Mouse (Mus musculus): ENCODE results near the gene Def6. TPM values are rescaled to one million over a fixed set of nuclear protein-coding genes. Genes with fewer than 3 reads are reported as not detected.

Def6 gene
- polyA plus RNA-seq, 1 experiment = 3.4 TPM

DNA sequence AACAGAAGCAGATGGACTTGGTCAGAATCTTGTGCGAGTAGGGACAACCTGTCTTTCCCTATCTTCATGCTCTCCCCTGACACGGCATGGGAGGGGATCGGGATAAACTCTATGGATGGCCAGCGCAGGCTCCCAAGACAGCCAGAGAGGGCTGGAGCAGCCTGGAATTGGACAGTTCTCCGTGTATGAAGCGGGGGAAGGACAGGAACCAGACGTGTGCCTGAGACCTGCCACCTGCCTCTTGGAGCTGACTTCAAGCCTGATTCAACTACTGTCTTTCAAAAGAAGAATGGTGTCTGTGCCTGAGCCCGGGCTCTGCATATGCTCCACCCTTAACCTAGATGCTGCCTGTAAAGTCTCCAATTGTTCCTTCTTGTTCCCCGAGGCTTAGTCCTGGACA is 34.9 kb upstream of the Def6 start:
- Histone ChIP-seq H3K4me3 (no peak overlapping the region), H3K79me2 (ENCODE audit: control insufficient read depth, insufficient read depth) (no peaks in the 10 kb centered on the region), H3K27me3 (ENCODE audit: control insufficient read depth, insufficient read depth, insufficient read length) (peaks cover 2% of the 10 kb centered on the region), H3K36me3 (ENCODE audit: control insufficient read depth, insufficient read depth) (no peaks in the 10 kb centered on the region), H3K4me2 (ENCODE audit: low read depth) (no peak overlapping the region), H3ac (ENCODE audit: control insufficient read depth, insufficient read length) (no peak overlapping the region)
- TF ChIP-seq MAX (IDR thresholded peaks at IDR 0.05; ENCODE audit: low read depth) (no peak), MYOG (IDR thresholded peaks at IDR 0.05; ENCODE audit: control insufficient read depth in 1 of 3, insufficient read depth in 1 of 3, insufficient read length in 2 of 3, low read depth in 2 of 3) (no peak), E2F4 (IDR thresholded peaks at IDR 0.05; ENCODE audit: insufficient read depth) (no peak), USF1 (IDR thresholded peaks at IDR 0.05; ENCODE audit: low read depth) (no peak), POLR2AphosphoS2 (IDR thresholded peaks at IDR 0.05; ENCODE audit: insufficient read length, low read depth) (no peak), MYOD1 (IDR thresholded peaks at IDR 0.05; ENCODE audit: control insufficient read depth in 1 of 3, insufficient read length in 2 of 3, low read depth in 2 of 3) (no peak), SRF (IDR thresholded peaks at IDR 0.05; ENCODE audit: control insufficient read depth, insufficient read length, low read depth) (no peak), TCF12 (IDR thresholded peaks at IDR 0.05; ENCODE audit: insufficient read depth, poor library complexity, severe bottlenecking) (no peak), TCF3 (IDR thresholded peaks at IDR 0.05; ENCODE audit: insufficient read length, low read depth) (no peak)

- peak within 1 kb of the TSS; percentile 92 for H3ac ChIP-seq (ENCODE audit: control insufficient read depth, insufficient read length)
- peak within 1 kb of the TSS; percentile 93 for H3K4me2 ChIP-seq (ENCODE audit: low read depth)
- H3K27me3 ChIP-seq (ENCODE audit: control insufficient read depth, insufficient read depth, insufficient read length) = no peaks in the 10 kb centered on the region
- peak within 1 kb of the TSS; percentile 57 for H3K4me3 ChIP-seq
- no peaks in the 10 kb centered on the region for H3K79me2 ChIP-seq (ENCODE audit: control insufficient read depth, insufficient read depth)
- TF ChIP-seq MYOG (IDR thresholded peaks at IDR 0.05; ENCODE audit: control insufficient read depth in 1 of 3, insufficient read depth in 1 of 3, insufficient read length in 2 of 3, low read depth in 2 of 3) = peak in 1 of 3 experiments; percentile 10
- TF ChIP-seq POLR2A (IDR thresholded peaks at IDR 0.05; ENCODE audit: insufficient read length, low read depth) = peak; percentile 54
- no peak for TF ChIP-seq TCF3 (IDR thresholded peaks at IDR 0.05; ENCODE audit: insufficient read length, low read depth)
- TF ChIP-seq CEBPB (IDR thresholded peaks at IDR 0.05; ENCODE audit: insufficient read depth, poor library complexity, severe bottlenecking) = no peak
- no peaks in the 10 kb centered on the region for H3K36me3 ChIP-seq (ENCODE audit: control insufficient read depth, insufficient read depth)
Observed at GRCm38 (mm10) chr17:28176775-28177539, 30.6 kb upstream of the Def6 start, which contains the start of gene Zfp523. TSS of gene Zfp523 (plus strand) at chr17:28177129.

DNA sequence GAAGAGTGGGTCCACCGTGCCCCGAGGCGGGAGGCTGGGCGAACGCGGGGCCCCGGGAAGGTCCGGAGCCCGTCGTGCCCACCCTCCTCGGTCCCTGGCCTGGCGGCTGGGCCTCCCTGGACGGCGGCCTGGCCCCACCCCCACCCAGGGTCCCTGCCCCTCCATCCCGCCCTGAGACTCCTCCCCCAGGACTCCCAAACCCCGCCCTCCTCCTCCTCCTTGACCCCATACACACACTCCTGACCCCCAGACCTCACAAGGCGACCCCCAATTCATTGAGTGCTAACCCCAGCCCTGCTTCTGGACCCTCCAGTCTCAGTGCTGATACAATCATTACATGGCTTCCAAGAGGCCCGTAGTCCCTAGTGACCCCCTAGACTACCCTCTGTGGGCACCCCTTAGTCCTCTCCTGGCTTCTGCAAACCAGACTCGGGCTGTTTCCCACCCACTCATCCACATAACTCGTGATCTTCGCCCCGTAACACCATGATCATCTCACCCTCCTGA is 30.0 kb upstream of the Def6 start:
- Histone ChIP-seq H3ac (ENCODE audit: control insufficient read depth, insufficient read length) (peak overlapping the region; percentile 92), H3K4me3 (peak overlapping the region; percentile 57), H3K27me3 (ENCODE audit: control insufficient read depth, insufficient read depth, insufficient read length) (no peaks in the 10 kb centered on the region), H3K4me2 (ENCODE audit: low read depth) (peak overlapping the region; percentile 93), H3K36me3 (ENCODE audit: control insufficient read depth, insufficient read depth) (no peaks in the 10 kb centered on the region), H3K79me2 (ENCODE audit: control insufficient read depth, insufficient read depth) (no peaks in the 10 kb centered on the region)
- no peak for TF ChIP-seq MYOG (IDR thresholded peaks at IDR 0.05; ENCODE audit: control insufficient read depth in 1 of 3, insufficient read depth in 1 of 3, insufficient read length in 2 of 3, low read depth in 2 of 3)
- TF ChIP-seq MAX (IDR thresholded peaks at IDR 0.05; ENCODE audit: low read depth) = no peak
- no peak for TF ChIP-seq REST (IDR thresholded peaks at IDR 0.05; ENCODE audit: insufficient read depth, insufficient read length)
- TF ChIP-seq TCF12 (IDR thresholded peaks at IDR 0.05; ENCODE audit: insufficient read depth, poor library complexity, severe bottlenecking) = no peak
- TF ChIP-seq TCF3 (IDR thresholded peaks at IDR 0.05; ENCODE audit: insufficient read length, low read depth) = no peak
- TF ChIP-seq POLR2A (IDR thresholded peaks at IDR 0.05; ENCODE audit: insufficient read length, low read depth) = no peak
- no peak for TF ChIP-seq CEBPB (IDR thresholded peaks at IDR 0.05; ENCODE audit: insufficient read depth, poor library complexity, severe bottlenecking)
- TF ChIP-seq E2F4 (IDR thresholded peaks at IDR 0.05; ENCODE audit: insufficient read depth) = no peak

DNA sequence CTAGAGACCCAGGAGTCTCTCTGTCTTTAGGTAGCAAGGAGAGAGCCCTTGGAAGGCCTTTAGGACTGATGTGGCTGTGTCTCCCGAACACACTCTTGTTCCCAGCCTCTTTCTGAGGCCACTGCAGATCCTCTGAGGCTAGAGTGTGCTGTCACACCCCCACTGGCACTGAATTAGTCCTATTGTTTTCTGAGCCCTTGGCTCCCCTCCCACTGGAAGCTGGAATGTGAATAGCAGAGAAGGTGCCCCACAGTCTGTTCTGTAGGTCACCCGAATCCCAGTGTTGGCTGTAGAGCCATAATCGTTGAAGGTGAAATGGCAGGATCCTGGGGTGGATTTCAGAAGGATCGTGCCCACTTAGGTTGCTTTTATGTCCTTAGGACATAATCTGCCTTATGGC is 27.2 kb upstream of the Def6 start:
- H3ac ChIP-seq (ENCODE audit: control insufficient read depth, insufficient read length) = no peak overlapping the region
- no peak overlapping the region for H3K4me3 ChIP-seq
- no peaks in the 10 kb centered on the region for H3K79me2 ChIP-seq (ENCODE audit: control insufficient read depth, insufficient read depth)
- no peaks in the 10 kb centered on the region for H3K27me3 ChIP-seq (ENCODE audit: control insufficient read depth, insufficient read depth, insufficient read length)
- no peak overlapping the region for H3K4me2 ChIP-seq (ENCODE audit: low read depth)
- no peaks in the 10 kb centered on the region for H3K36me3 ChIP-seq (ENCODE audit: control insufficient read depth, insufficient read depth)
- no peak for TF ChIP-seq MAX (IDR thresholded peaks at IDR 0.05; ENCODE audit: low read depth)
- no peak for TF ChIP-seq TCF3 (IDR thresholded peaks at IDR 0.05; ENCODE audit: insufficient read length, low read depth)
- no peak for TF ChIP-seq TCF12 (IDR thresholded peaks at IDR 0.05; ENCODE audit: insufficient read depth, poor library complexity, severe bottlenecking)
- TF ChIP-seq CEBPB (IDR thresholded peaks at IDR 0.05; ENCODE audit: insufficient read depth, poor library complexity, severe bottlenecking) = no peak
- no peak for TF ChIP-seq POLR2AphosphoS2 (IDR thresholded peaks at IDR 0.05; ENCODE audit: insufficient read length, low read depth)
- no peak for TF ChIP-seq E2F4 (IDR thresholded peaks at IDR 0.05; ENCODE audit: insufficient read depth)
- TF ChIP-seq REST (IDR thresholded peaks at IDR 0.05; ENCODE audit: insufficient read depth, insufficient read length) = no peak
- no peak for TF ChIP-seq USF1 (IDR thresholded peaks at IDR 0.05; ENCODE audit: low read depth)
- no peak for TF ChIP-seq MYOG (IDR thresholded peaks at IDR 0.05; ENCODE audit: control insufficient read depth in 1 of 3, insufficient read depth in 1 of 3, insufficient read length in 2 of 3, low read depth in 2 of 3)
- TF ChIP-seq POLR2A (IDR thresholded peaks at IDR 0.05; ENCODE audit: insufficient read length, low read depth) = no peak

Data from myocyte (in vitro differentiated cells).